Mouse (Mus musculus) layer of hippocampus, postnatal 10 days (tissue): ENCODE data around the gene Krt2. TPM values are rescaled to one million over a fixed set of nuclear protein-coding genes. Genes with fewer than 3 reads are reported as not detected.

Experiments used
- DNase-seq, 2 experiments: peaks; one replicate each; pipeline ENCODE4 v3.0.0; 2021; ENCODE audit warnings: low spot score in 2 of 2
- long read RNA-seq: library from polyadenylated mRNA; stranded (forward); transcript quantifications from one replicate; pipeline ENCODE4 v2.0.0, GENCODE M21; 2023
- total RNA-seq, 2 experiments: library from RNA; stranded (reverse); gene quantifications; 2 replicates each; pipeline ENCODE4 v1.2.3; 2021

The Krt2 gene
- total RNA-seq = 1 to 10 TPM; 2.0 to 2.1 TPM
- long read RNA-seq = 0 reads

GRCm38 (mm10) chr15:101817875-101818274, at the start of gene Krt2:
TSS of gene Krt2 (minus strand) at chr15:101818169.
- DNase-seq = peak in 1 of 2 experiments; percentile 17

- DNase-seq = no peak
These were observed 48.8 kb upstream of the Krt2 start for GRCm38 (mm10) chr15:101866754-101867153.

GRCm38 (mm10) chr15:101860421-101861130, 42.6 kb upstream of the Krt2 start:
- no peak for DNase-seq

- peak in 1 of 2 experiments; percentile 54 for DNase-seq
These were observed 41.8 kb upstream of the Krt2 start for GRCm38 (mm10) chr15:101859735-101860170.

- DNase-seq = no peak
These were observed 40.9 kb upstream of the Krt2 start for GRCm38 (mm10) chr15:101858673-101859425.

- no peak for DNase-seq
These were observed 38.7 kb upstream of the Krt2 start for GRCm38 (mm10) chr15:101856696-101857095.

GRCm38 (mm10) chr15:101855732-101856131, 37.8 kb upstream of the Krt2 start:
- DNase-seq = no peak

GRCm38 (mm10) chr15:101854294-101854693, 36.3 kb upstream of the Krt2 start:
- DNase-seq = no peak

- DNase-seq = no peak
These were observed 34.6 kb upstream of the Krt2 start for GRCm38 (mm10) chr15:101852571-101852970.

- no peak for DNase-seq
These were observed 32.7 kb upstream of the Krt2 start, which contains the start of gene Krt1 for GRCm38 (mm10) chr15:101850694-101851093. TSS of gene Krt1 (minus strand) at chr15:101850794.

GRCm38 (mm10) chr15:101845971-101846403, 28.0 kb upstream of the Krt2 start:
- DNase-seq = peak; percentile 51 to 70

GRCm38 (mm10) chr15:101843192-101843591, 25.2 kb upstream of the Krt2 start:
- DNase-seq = no peak

- no peak for DNase-seq
These were observed 16.9 kb upstream of the Krt2 start for GRCm38 (mm10) chr15:101834784-101835328.

GRCm38 (mm10) chr15:101833131-101833530, 15.2 kb upstream of the Krt2 start:
- DNase-seq = no peak

- no peak for DNase-seq
These were observed 11.5 kb upstream of the Krt2 start for GRCm38 (mm10) chr15:101829441-101829840.

- DNase-seq = no peak
These were observed 3.8 kb upstream of the Krt2 start for GRCm38 (mm10) chr15:101821786-101822185.

- DNase-seq = no peak
These were observed 14.7 kb downstream of the Krt2 start for GRCm38 (mm10) chr15:101803052-101803822.

- DNase-seq = no peak
These were observed 15.6 kb downstream of the Krt2 start, which contains the start of gene Krt73 for GRCm38 (mm10) chr15:101802296-101802835. TSS of gene Krt73 (minus strand) at chr15:101802346.

GRCm38 (mm10) chr15:101790867-101791266, 27.1 kb downstream of the Krt2 start:
- DNase-seq = no peak

- no peak for DNase-seq
These were observed 31.6 kb downstream of the Krt2 start, which contains the start of gene Krt72 for GRCm38 (mm10) chr15:101786360-101786759. TSS of gene Krt72 (minus strand) at chr15:101786460.

- no peak for DNase-seq
These were observed 44.5 kb downstream of the Krt2 start for GRCm38 (mm10) chr15:101773420-101773819.
